Mouse (Mus musculus): Measurements from ENCODE around the gene Gstm2. TPM values are rescaled to one million over a fixed set of nuclear protein-coding genes. Genes with fewer than 3 reads are reported as not detected.
"Not testable (repeated sequence)": the region's sequence is repeated elsewhere in the genome, so short reads cannot be mapped to it uniquely, and the experiment has no call there.

Gene Gstm2
- 3.9 and 5.7 TPM in 2 replicates for polyA plus RNA-seq (2012; rRNA removed)

DNA sequence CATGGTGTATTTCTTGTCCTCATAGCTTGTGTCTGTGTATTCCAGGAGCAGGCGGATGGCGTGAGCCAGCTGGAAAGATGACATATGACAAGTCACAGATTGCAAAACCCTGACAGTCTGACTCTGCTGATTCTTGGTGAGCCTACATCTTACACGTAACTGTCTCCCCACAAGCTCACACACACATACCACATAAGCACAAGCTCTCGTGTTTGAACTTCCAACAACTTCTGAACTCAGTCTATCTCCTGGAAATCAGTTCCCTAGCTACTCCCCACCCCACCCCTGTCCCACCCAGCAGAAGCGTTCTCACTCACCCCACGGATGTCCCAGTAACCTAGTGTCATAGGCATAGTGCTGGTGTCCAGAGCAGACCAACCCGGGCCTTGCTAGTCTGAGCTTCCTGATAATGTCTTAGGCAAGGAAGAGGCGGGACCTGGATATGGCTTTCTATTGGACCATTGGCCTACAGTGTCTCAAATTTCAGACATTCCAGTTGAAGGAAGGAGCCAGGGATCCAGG lies at the start of gene Gstm2:
TSS of gene Gstm2 (minus strand) at position 413 of the 522 bp plus-strand sequence.
- no peaks in the 10 kb centered on the region for H3K27me3 ChIP-seq (ENCODE audit: control insufficient read depth, insufficient read depth, low read length)
- TF ChIP-seq POLR2A (IDR thresholded peaks at IDR 0.05; ENCODE audit: borderline replicate concordance, insufficient read depth, low read length), result no peak
- TF ChIP-seq CTCF (IDR thresholded peaks at IDR 0.05; ENCODE audit: borderline replicate concordance, insufficient read depth, low read depth, low read length), result no peak
- no peak within 1 kb of the TSS for H3K4me3 ChIP-seq (replicated peaks; ENCODE audit: insufficient read depth, low read depth, low read length)
- H3K4me1 ChIP-seq (ENCODE audit: control insufficient read depth, insufficient read depth, low read length), result no peaks in the 10 kb centered on the region
- 50% methylated on average over 8 of the region's 8 CpGs for WGBS
- H3K27ac ChIP-seq (ENCODE audit: insufficient read depth, low read length), result no peak within 1 kb of the TSS
- DNase-seq, result no peak

DNA sequence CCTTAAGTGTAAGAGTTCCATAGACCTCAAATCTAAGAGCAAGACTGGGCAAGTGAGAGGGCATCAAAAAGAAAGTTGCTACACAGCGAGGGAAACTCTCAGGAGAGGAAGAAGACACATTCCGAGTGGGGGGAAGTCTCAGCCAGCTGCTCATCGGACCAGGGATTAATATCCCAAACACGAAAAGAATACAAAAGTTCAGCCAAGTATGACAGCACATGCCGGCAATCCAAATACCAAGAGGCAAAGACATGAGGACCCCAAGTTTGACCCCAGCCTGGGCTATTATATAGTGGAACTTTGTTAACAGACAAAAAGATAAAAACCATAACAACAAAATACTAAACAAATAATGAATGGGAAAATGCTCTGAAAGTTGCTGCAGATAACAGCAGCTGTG lies 46.9 kb upstream of the Gstm2 start:
- TF ChIP-seq CTCF (IDR thresholded peaks at IDR 0.05; ENCODE audit: borderline replicate concordance, insufficient read depth, low read depth, low read length), result no peak
- no peak for TF ChIP-seq POLR2A (IDR thresholded peaks at IDR 0.05; ENCODE audit: borderline replicate concordance, insufficient read depth, low read length)
- H3K27me3 ChIP-seq (ENCODE audit: control insufficient read depth, insufficient read depth, low read length), result no peaks in the 10 kb centered on the region
- H3K4me1 ChIP-seq (ENCODE audit: control insufficient read depth, insufficient read depth, low read length), result no peaks in the 10 kb centered on the region
- WGBS, result 16% methylated on average over 5 of the region's 5 CpGs
- no peak overlapping the region for H3K4me3 ChIP-seq (replicated peaks; ENCODE audit: insufficient read depth, low read depth, low read length)
- H3K27ac ChIP-seq (ENCODE audit: insufficient read depth, low read length), result no peak overlapping the region
- DNase-seq, result no peak

DNA sequence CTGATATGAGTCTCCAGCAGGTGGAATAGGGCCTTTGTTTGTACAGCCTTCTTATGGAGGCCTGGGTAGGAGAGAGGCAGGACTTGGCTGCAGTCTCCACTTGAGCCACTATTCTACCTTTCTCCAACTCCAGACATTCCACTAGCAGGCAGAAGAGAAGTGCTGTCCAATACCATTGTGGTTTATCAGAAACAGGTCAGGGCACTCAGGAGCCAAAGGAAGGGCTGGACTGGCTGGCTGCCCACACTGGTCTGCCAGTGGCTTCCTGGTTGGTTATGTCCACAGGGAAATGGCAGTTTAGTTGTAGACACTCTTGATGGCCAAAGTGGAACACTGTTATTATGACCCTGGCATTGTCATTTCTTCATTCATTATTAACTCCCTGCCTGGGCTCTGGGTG lies 45.9 kb upstream of the Gstm2 start:
- Histone ChIP-seq H3K4me3 (replicated peaks; ENCODE audit: insufficient read depth, low read depth, low read length) (no peak overlapping the region), H3K27ac (ENCODE audit: insufficient read depth, low read length) (no peak overlapping the region), H3K4me1 (ENCODE audit: control insufficient read depth, insufficient read depth, low read length) (no peaks in the 10 kb centered on the region), H3K27me3 (ENCODE audit: control insufficient read depth, insufficient read depth, low read length) (no peaks in the 10 kb centered on the region)
- TF ChIP-seq CTCF (IDR thresholded peaks at IDR 0.05; ENCODE audit: borderline replicate concordance, insufficient read depth, low read depth, low read length), result no peak
- TF ChIP-seq POLR2A (IDR thresholded peaks at IDR 0.05; ENCODE audit: borderline replicate concordance, insufficient read depth, low read length), result no peak
- no peak for DNase-seq

DNA sequence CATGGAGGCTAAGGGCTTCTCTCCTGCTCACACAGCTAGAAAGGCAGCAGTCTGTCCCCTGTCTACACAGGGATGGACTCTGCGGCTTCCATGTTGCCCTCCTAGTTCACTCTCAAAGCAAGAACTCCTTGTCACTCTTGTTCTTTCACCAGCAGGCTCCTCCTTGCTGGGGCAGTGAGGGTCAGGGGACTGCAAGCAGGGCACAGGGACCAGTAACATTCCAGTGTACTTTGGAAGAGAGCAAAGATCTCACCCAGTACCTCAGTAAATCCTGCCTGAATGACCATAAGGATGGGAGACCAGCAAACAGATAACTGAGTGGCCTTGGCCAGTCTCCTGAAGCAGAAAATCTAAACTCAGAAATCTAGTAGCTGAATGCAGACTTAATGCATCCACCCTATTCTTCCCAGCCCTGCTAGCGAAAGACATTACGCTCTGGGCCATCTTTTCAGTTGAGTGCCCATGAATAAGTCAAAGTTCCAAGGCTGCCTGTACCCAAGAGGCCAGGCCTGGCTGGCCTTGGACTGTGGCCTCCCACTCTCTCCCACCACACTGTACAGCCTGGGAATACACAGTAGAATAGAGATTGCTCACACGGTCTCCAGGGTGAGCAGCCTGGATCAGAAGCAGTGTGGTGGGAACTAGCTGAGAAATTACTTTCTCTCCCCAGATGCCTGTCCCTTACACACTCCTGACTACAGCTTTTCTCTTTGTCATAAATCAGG lies 42.5 kb upstream of the Gstm2 start:
- H3K4me3 ChIP-seq (replicated peaks; ENCODE audit: insufficient read depth, low read depth, low read length), result no peak overlapping the region
- H3K27me3 ChIP-seq (ENCODE audit: control insufficient read depth, insufficient read depth, low read length), result no peaks in the 10 kb centered on the region
- WGBS, result 69% methylated on average over 4 of the region's 4 CpGs
- no peaks in the 10 kb centered on the region for H3K4me1 ChIP-seq (ENCODE audit: control insufficient read depth, insufficient read depth, low read length)
- no peak for DNase-seq
- TF ChIP-seq CTCF (IDR thresholded peaks at IDR 0.05; ENCODE audit: borderline replicate concordance, insufficient read depth, low read depth, low read length) (no peak), POLR2A (IDR thresholded peaks at IDR 0.05; ENCODE audit: borderline replicate concordance, insufficient read depth, low read length) (no peak)
- no peak overlapping the region for H3K27ac ChIP-seq (ENCODE audit: insufficient read depth, low read length)

DNA sequence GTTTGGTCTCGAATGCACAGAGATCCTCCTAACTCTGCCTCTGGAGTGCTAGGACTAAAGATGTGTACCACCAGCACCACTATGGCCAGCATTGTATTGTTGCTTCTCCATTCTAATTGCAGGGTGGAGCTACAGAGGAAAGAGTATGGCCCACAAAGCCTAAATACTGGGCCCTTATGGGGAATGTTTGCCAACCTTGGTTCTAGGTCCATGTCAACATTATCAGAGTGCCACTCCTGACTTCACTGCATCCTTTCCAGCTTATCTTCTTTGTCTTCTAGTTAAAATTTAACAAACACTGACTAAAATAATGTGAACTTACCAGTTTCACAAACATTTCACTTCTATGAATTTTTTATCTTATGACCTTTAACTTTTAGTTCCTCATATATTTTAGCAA lies 40.3 kb upstream of the Gstm2 start:
- Histone ChIP-seq H3K27ac (ENCODE audit: insufficient read depth, low read length) (no peak overlapping the region), H3K4me1 (ENCODE audit: control insufficient read depth, insufficient read depth, low read length) (no peaks in the 10 kb centered on the region), H3K4me3 (replicated peaks; ENCODE audit: insufficient read depth, low read depth, low read length) (no peak overlapping the region), H3K27me3 (ENCODE audit: control insufficient read depth, insufficient read depth, low read length) (no peaks in the 10 kb centered on the region)
- TF ChIP-seq CTCF (IDR thresholded peaks at IDR 0.05; ENCODE audit: borderline replicate concordance, insufficient read depth, low read depth, low read length), result no peak
- TF ChIP-seq POLR2A (IDR thresholded peaks at IDR 0.05; ENCODE audit: borderline replicate concordance, insufficient read depth, low read length), result no peak
- no peak for DNase-seq
- WGBS, result 95% methylated on average over 1 of the region's 1 CpGs

DNA sequence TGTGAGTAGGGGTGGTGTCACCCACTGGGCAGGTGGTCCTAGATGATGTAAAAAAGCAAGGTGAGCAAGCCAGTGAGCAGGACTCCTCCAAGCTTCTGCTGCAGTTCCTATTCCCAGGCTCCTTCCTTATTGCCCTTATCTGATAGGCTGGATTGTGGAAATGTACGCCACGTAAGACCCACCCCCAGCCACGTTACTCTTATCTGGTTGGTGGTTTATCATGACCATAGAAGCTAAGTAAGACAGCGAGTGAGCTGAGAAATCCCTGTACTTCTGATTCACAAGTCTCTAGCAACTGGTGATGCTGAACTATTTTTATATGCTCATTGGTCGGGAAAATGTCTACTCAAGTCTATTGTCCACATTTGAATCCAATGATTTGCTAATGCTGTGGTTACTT lies 39.8 kb upstream of the Gstm2 start:
- WGBS, result 84% methylated on average over 5 of the region's 5 CpGs
- no peak overlapping the region for H3K4me3 ChIP-seq (replicated peaks; ENCODE audit: insufficient read depth, low read depth, low read length)
- no peaks in the 10 kb centered on the region for H3K4me1 ChIP-seq (ENCODE audit: control insufficient read depth, insufficient read depth, low read length)
- TF ChIP-seq CTCF (IDR thresholded peaks at IDR 0.05; ENCODE audit: borderline replicate concordance, insufficient read depth, low read depth, low read length) (no peak), POLR2A (IDR thresholded peaks at IDR 0.05; ENCODE audit: borderline replicate concordance, insufficient read depth, low read length) (no peak)
- no peak for DNase-seq
- no peaks in the 10 kb centered on the region for H3K27me3 ChIP-seq (ENCODE audit: control insufficient read depth, insufficient read depth, low read length)
- no peak overlapping the region for H3K27ac ChIP-seq (ENCODE audit: insufficient read depth, low read length)

DNA sequence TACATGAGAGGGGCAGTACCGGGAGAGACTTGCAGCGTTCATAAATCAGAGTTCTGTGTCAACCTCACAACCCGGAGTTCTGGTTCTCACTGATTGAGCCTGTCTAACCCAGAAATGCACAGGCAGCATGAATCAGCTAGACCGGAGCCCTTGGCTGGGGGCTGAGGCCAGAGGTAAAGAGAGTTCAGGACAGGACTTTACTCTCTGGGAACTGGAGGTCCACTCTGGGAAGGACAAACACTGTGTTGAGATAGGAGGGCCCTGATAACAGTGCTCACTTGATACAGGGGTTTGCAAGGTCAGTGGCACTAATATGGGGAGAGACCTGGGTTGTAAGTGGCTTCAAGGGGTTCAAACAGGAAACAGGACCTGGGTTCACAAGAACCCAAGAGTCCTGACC lies 39.1 kb upstream of the Gstm2 start:
- DNase-seq, result no peak
- TF ChIP-seq POLR2A (IDR thresholded peaks at IDR 0.05; ENCODE audit: borderline replicate concordance, insufficient read depth, low read length), result no peak
- no peak for TF ChIP-seq CTCF (IDR thresholded peaks at IDR 0.05; ENCODE audit: borderline replicate concordance, insufficient read depth, low read depth, low read length)
- 89% methylated on average over 4 of the region's 4 CpGs for WGBS

DNA sequence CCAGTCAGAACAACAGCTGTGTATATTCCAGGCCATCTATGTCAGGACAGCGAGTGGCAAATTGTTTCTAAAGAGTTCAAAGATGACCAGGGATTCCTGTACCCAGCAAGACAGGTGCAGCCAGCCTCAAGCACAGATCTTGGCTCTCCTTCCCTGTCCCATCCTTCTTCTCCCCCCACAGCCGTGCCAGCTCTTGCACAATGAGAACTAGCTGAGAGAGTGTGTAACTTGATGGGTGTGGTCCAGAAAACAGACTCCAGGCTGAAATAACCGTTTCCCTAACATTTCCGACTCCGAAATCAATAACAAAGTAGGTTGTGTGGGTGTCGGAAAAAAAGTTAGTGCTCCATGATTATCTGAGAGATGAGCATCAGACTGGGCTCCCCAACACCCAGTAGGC lies 36.4 kb upstream of the Gstm2 start:
- no peaks in the 10 kb centered on the region for H3K27me3 ChIP-seq (ENCODE audit: control insufficient read depth, insufficient read depth, low read length)
- H3K4me3 ChIP-seq (replicated peaks; ENCODE audit: insufficient read depth, low read depth, low read length), result no peak overlapping the region
- WGBS, result 59% methylated on average over 6 of the region's 6 CpGs
- DNase-seq, result no peak
- no peaks in the 10 kb centered on the region for H3K4me1 ChIP-seq (ENCODE audit: control insufficient read depth, insufficient read depth, low read length)
- no peak overlapping the region for H3K27ac ChIP-seq (ENCODE audit: insufficient read depth, low read length)
- TF ChIP-seq POLR2A (IDR thresholded peaks at IDR 0.05; ENCODE audit: borderline replicate concordance, insufficient read depth, low read length), result no peak
- no peak for TF ChIP-seq CTCF (IDR thresholded peaks at IDR 0.05; ENCODE audit: borderline replicate concordance, insufficient read depth, low read depth, low read length)

More for the DNA sequence above, 39.1 kb upstream of the Gstm2 start:
- Histone ChIP-seq H3K27me3 (ENCODE audit: control insufficient read depth, insufficient read depth, low read length) (no peaks in the 10 kb centered on the region), H3K4me3 (replicated peaks; ENCODE audit: insufficient read depth, low read depth, low read length) (no peak overlapping the region), H3K4me1 (ENCODE audit: control insufficient read depth, insufficient read depth, low read length) (no peaks in the 10 kb centered on the region), H3K27ac (ENCODE audit: insufficient read depth, low read length) (no peak overlapping the region)

DNA sequence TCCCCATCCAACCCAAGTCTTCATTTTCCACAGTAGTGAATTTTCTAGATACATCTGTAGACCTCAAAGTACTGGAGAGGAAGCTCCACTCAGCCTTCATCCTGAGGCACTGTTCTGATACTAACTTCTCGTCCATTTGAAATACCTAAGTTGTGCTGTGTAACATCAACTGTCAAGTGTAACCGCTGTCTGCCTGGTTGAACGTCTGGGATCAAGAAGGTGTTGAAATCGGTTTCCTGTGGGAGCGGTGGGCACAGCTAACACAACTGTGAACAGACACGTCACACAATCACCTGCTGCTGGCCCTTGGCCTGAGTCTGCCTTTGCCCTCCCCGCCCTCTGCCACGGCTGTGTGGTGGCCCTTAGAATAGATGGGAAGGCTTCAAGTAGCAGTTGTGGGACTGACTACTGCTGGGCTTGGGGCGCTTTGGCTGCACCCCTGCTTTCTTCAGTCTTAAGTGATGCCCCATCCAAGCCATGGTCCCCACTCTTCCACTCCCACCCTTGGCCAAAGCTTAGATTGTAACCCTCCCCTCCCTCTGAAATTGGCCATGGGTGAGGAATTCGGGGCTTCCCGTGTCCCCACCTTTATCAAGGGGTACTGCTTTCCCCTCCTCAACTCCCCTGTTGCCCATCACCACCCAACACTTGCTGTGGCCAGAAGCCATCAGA lies 34.2 kb upstream of the Gstm2 start:
- WGBS, result 89% methylated on average over 11 of the region's 11 CpGs
- H3K27me3 ChIP-seq (ENCODE audit: control insufficient read depth, insufficient read depth, low read length); H3K4me3 ChIP-seq (replicated peaks; ENCODE audit: insufficient read depth, low read depth, low read length); H3K27ac ChIP-seq (ENCODE audit: insufficient read depth, low read length); DNase-seq; H3K4me1 ChIP-seq (ENCODE audit: control insufficient read depth, insufficient read depth, low read length): not testable (repeated sequence)

DNA sequence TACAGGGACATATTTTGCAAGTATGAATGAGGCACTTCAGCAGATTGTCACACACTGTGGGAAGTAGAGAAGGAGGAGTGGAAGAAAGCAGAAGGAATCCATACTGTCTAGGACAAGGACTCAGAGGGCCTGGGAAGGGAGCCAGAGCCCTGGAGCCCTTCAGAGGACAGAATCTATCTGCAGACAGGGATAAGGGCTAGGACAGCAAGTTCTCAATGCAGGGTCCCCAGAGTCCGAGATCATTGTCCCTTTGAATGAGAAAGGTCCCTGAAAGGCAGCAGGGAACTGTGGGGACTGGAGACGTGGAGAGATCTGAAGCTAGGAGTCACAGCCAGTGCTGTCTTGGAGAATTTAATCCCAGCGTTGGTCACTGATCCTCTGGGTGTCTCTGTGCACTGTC lies 33.0 kb upstream of the Gstm2 start:
- not testable (repeated sequence) for H3K4me3 ChIP-seq (replicated peaks; ENCODE audit: insufficient read depth, low read depth, low read length); H3K4me1 ChIP-seq (ENCODE audit: control insufficient read depth, insufficient read depth, low read length); H3K27me3 ChIP-seq (ENCODE audit: control insufficient read depth, insufficient read depth, low read length); DNase-seq; H3K27ac ChIP-seq (ENCODE audit: insufficient read depth, low read length)
- WGBS, result 71% methylated on average over 3 of the region's 3 CpGs
